Mouse (Mus musculus) adrenal gland, adult 18-20 months (tissue): ENCODE data around the gene Plcl2. TPM values are rescaled to one million over a fixed set of nuclear protein-coding genes. Genes with fewer than 3 reads are reported as not detected.
"Not testable (repeated sequence)": the region's sequence is repeated elsewhere in the genome, so short reads cannot be mapped to it uniquely, and the experiment has no call there.

Experiments used
- DNase-seq, 2 experiments: peaks; one replicate each; pipeline ENCODE4 v3.0.0; 2021 to 2022; ENCODE audit warnings: low spot score in 2 of 2
- total RNA-seq, 2 experiments: library from RNA; stranded (reverse); gene quantifications; 1 replicate in 1 of 2; 2 replicates in 1 of 2; pipeline ENCODE4 v1.2.3; 2021

The Plcl2 gene
- total RNA-seq, 2 experiments from 2014 or later: 48.7 to 58.0 TPM

GRCm38 (mm10) chr17:50609908-50610307, 100.7 kb downstream of the Plcl2 start:
- DNase-seq: no peak

- no peak for DNase-seq
Observed at GRCm38 (mm10) chr17:50620794-50621537, 111.8 kb downstream of the Plcl2 start.

- DNase-seq: no peak
Observed at GRCm38 (mm10) chr17:50621996-50622395, 112.8 kb downstream of the Plcl2 start.

- no peak for DNase-seq
Observed at GRCm38 (mm10) chr17:50625584-50625983, 116.4 kb downstream of the Plcl2 start.

GRCm38 (mm10) chr17:50627658-50628057, 118.5 kb downstream of the Plcl2 start:
- DNase-seq: no peak

- DNase-seq: no peak
Observed at GRCm38 (mm10) chr17:50628716-50629115, 119.5 kb downstream of the Plcl2 start.

GRCm38 (mm10) chr17:50630992-50631391, 121.8 kb downstream of the Plcl2 start:
- DNase-seq: not testable (repeated sequence)

- DNase-seq: no peak
Observed at GRCm38 (mm10) chr17:50634008-50634871, 125.0 kb downstream of the Plcl2 start.

- DNase-seq: no peak
Observed at GRCm38 (mm10) chr17:50635961-50636585, 126.9 kb downstream of the Plcl2 start.

- no peak for DNase-seq
Observed at GRCm38 (mm10) chr17:50638791-50639190, 129.6 kb downstream of the Plcl2 start.

GRCm38 (mm10) chr17:50641076-50641610, 131.9 kb downstream of the Plcl2 start:
- DNase-seq: no peak

- no peak for DNase-seq
Observed at GRCm38 (mm10) chr17:50641879-50642278, 132.7 kb downstream of the Plcl2 start.

- no peak for DNase-seq
Observed at GRCm38 (mm10) chr17:50643356-50643755, 134.2 kb downstream of the Plcl2 start.

GRCm38 (mm10) chr17:50643989-50644388, 134.8 kb downstream of the Plcl2 start:
- DNase-seq: no peak

GRCm38 (mm10) chr17:50648141-50648540, 138.9 kb downstream of the Plcl2 start:
- not testable (repeated sequence) for DNase-seq

- DNase-seq: no peak
Observed at GRCm38 (mm10) chr17:50648757-50649419, 139.7 kb downstream of the Plcl2 start.

- no peak for DNase-seq
Observed at GRCm38 (mm10) chr17:50650535-50651223, 141.5 kb downstream of the Plcl2 start.

- DNase-seq: no peak
Observed at GRCm38 (mm10) chr17:50654741-50655415, 145.7 kb downstream of the Plcl2 start.

- no peak for DNase-seq
Observed at GRCm38 (mm10) chr17:50655416-50655776, 146.2 kb downstream of the Plcl2 start.

GRCm38 (mm10) chr17:50657321-50657720, 148.1 kb downstream of the Plcl2 start:
- peak in 1 of 2 experiments; percentile 9 for DNase-seq
